In genomic region chr9:75289545-75289944, GRCm38 (mm10) we compare ENCODE assay signal across 10 mouse cellular contexts. TPM values are rescaled to one million over a fixed set of nuclear protein-coding genes. Genes with fewer than 3 reads are reported as not detected.
A peak's percentile ranks its signal among the peaks of the same experiment; 100 is the strongest.
DNase-seq lines count a peak whose midpoint lies in the region; ATAC-seq and TF ChIP-seq lines count a peak whose summit lies in the region.
"Had no signal": no experiment of that assay in that cellular context is flagged by ENCODE, and none has a peak within 500 bp of the region (broad histone marks: within the 10 kb centered on the region; RNA-seq: fewer than 3 reads in every experiment).

No protein-coding gene starts in this region.

- H3K27me3 ChIP-seq in hindbrain, embryonic 11.5 days (ENCODE audit: control insufficient read depth, insufficient read depth, low read length), result no peaks in the 10 kb centered on the region
- no peaks in the 10 kb centered on the region for H3K27me3 ChIP-seq in hindbrain, embryonic 16.5 days (replicated peaks; ENCODE audit: control insufficient read depth, insufficient read depth, low read length)
- H3K27me3 ChIP-seq in E14TG2a.4 (ENCODE audit: insufficient read depth, low read length), result peaks cover 4% of the 10 kb centered on the region; the same call in 1 of the 2 replicates
- no peaks in the 10 kb centered on the region for H3K27me3 ChIP-seq in midbrain, embryonic 14.5 days (ENCODE audit: control insufficient read depth, insufficient read depth, low read length)
- no peaks in the 10 kb centered on the region for H3K27me3 ChIP-seq in neural tube, embryonic 15.5 days (replicated peaks)
- H3K27me3 ChIP-seq: embryonic facial prominence, embryonic 15.5 days had no signal

- no peaks in the 10 kb centered on the region for H3K4me1 ChIP-seq in hindbrain, embryonic 11.5 days (replicated peaks; ENCODE audit: control insufficient read depth, insufficient read depth, low read length)
- H3K4me1 ChIP-seq in hindbrain, embryonic 16.5 days (ENCODE audit: control insufficient read depth, insufficient read depth, low read depth, low read length), result no peaks in the 10 kb centered on the region
- peaks cover 33% of the 10 kb centered on the region for H3K4me1 ChIP-seq in E14TG2a.4 (replicated peaks; ENCODE audit: low read depth, low read length)
- no peaks in the 10 kb centered on the region for H3K4me1 ChIP-seq in lung, adult 2 months (ENCODE audit: control insufficient read depth, insufficient read depth, low read length)
- H3K4me1 ChIP-seq in midbrain, embryonic 14.5 days (ENCODE audit: control insufficient read depth, insufficient read depth, low read length), result no peaks in the 10 kb centered on the region
- no peaks in the 10 kb centered on the region for H3K4me1 ChIP-seq in neural tube, embryonic 15.5 days
- H3K4me1 ChIP-seq: embryonic facial prominence, embryonic 15.5 days had no signal

- no peak for ATAC-seq in hindbrain, embryonic 11.5 days (ENCODE audit: low FRiP score)
- no peak for ATAC-seq in hindbrain, embryonic 16.5 days
- no peak for ATAC-seq in midbrain, embryonic 14.5 days (ENCODE audit: low FRiP score, low TSS enrichment)
- no peak for ATAC-seq in erythroid progenitor cell, adult 5-6 weeks (replicated peaks; ENCODE audit: low FRiP score, poor library complexity, severe bottlenecking)
- no peak for ATAC-seq in neural tube, embryonic 15.5 days (ENCODE audit: low FRiP score)

- no peaks in the 10 kb centered on the region for H3K9me3 ChIP-seq in hindbrain, embryonic 11.5 days (ENCODE audit: control insufficient read depth, low read length)
- no peaks in the 10 kb centered on the region for H3K9me3 ChIP-seq in hindbrain, embryonic 16.5 days (ENCODE audit: control insufficient read depth, low read length)
- no peaks in the 10 kb centered on the region for H3K9me3 ChIP-seq in E14TG2a.4 (ENCODE audit: low read length)
- no peaks in the 10 kb centered on the region for H3K9me3 ChIP-seq in midbrain, embryonic 14.5 days (ENCODE audit: control insufficient read depth, low read length)
- H3K9me3 ChIP-seq in neural tube, embryonic 15.5 days (replicated peaks), result no peaks in the 10 kb centered on the region
- H3K9me3 ChIP-seq: embryonic facial prominence, embryonic 15.5 days had no signal

- no peak overlapping the region for H3K4me3 ChIP-seq in hindbrain, embryonic 11.5 days (ENCODE audit: low read depth, low read length)
- H3K4me3 ChIP-seq in hindbrain, embryonic 16.5 days (ENCODE audit: low read length), result no peak overlapping the region
- no peak overlapping the region for H3K4me3 ChIP-seq in E14TG2a.4 (replicated peaks; ENCODE audit: low read length)
- no peak overlapping the region for H3K4me3 ChIP-seq in lung, adult 2 months (replicated peaks; ENCODE audit: extremely low read depth, low read depth, low read length)
- no peak overlapping the region for H3K4me3 ChIP-seq in midbrain, embryonic 14.5 days (replicated peaks; ENCODE audit: low read depth, low read length)
- H3K4me3 ChIP-seq in neural tube, embryonic 15.5 days (replicated peaks), result no peak overlapping the region
- H3K4me3 ChIP-seq: embryonic facial prominence, embryonic 15.5 days had no signal

- 44% methylated on average over 4 of the region's 4 CpGs for WGBS in hindbrain, embryonic 11.5 days
- WGBS in hindbrain, embryonic 16.5 days, result 46% methylated on average over 4 of the region's 4 CpGs
- 41% methylated on average over 4 of the region's 4 CpGs for WGBS in lung, adult 2 months
- 44% methylated on average over 4 of the region's 4 CpGs for WGBS in midbrain, embryonic 14.5 days
- WGBS in neural tube, embryonic 15.5 days, result 48% methylated on average over 4 of the region's 4 CpGs

- no peak overlapping the region for H3K9ac ChIP-seq in hindbrain, embryonic 11.5 days (ENCODE audit: low read depth, low read length)
- H3K9ac ChIP-seq in hindbrain, embryonic 16.5 days (ENCODE audit: low read depth, low read length), result no peak overlapping the region
- no peak overlapping the region for H3K9ac ChIP-seq in midbrain, embryonic 14.5 days (replicated peaks; ENCODE audit: low read length)
- no peak overlapping the region for H3K9ac ChIP-seq in neural tube, embryonic 15.5 days (replicated peaks)
- H3K9ac ChIP-seq: embryonic facial prominence, embryonic 15.5 days had no signal

- peak; percentile 82 for TF ChIP-seq CTCF in E14TG2a.4 (conservative IDR thresholded peaks at IDR 0.05; ENCODE audit: low read length)
- TF ChIP-seq CTCF in lung, adult 2 months (IDR thresholded peaks at IDR 0.05; ENCODE audit: insufficient read depth, low read length), result peak; percentile 53

- DNase-seq in hindbrain, embryonic 11.5 days (ENCODE audit: low spot score), result peak; percentile 38
- peak; percentile 9 for DNase-seq in T-cell, adult 2 months (ENCODE audit: low spot score)
- no peak for DNase-seq in lung, adult 2 months
- DNase-seq in midbrain, embryonic 14.5 days, result no peak

- no peak overlapping the region for H3K4me2 ChIP-seq in hindbrain, embryonic 11.5 days (replicated peaks; ENCODE audit: low read depth, low read length)
- H3K4me2 ChIP-seq in hindbrain, embryonic 16.5 days (ENCODE audit: low read length), result no peak overlapping the region
- no peak overlapping the region for H3K4me2 ChIP-seq in midbrain, embryonic 14.5 days (ENCODE audit: low read length)
- no peak overlapping the region for H3K4me2 ChIP-seq in neural tube, embryonic 15.5 days
- H3K4me2 ChIP-seq: embryonic facial prominence, embryonic 15.5 days had no signal

- no peak overlapping the region for H3K27ac ChIP-seq in hindbrain, embryonic 11.5 days (ENCODE audit: low read depth, low read length)
- H3K27ac ChIP-seq in hindbrain, embryonic 16.5 days (ENCODE audit: low read depth, low read length), result no peak overlapping the region
- H3K27ac ChIP-seq in midbrain, embryonic 14.5 days (replicated peaks; ENCODE audit: low read depth, low read length), result no peak overlapping the region
- H3K27ac ChIP-seq in neural tube, embryonic 15.5 days (replicated peaks), result no peak overlapping the region
- H3K27ac ChIP-seq: embryonic facial prominence, embryonic 15.5 days had no signal

- TF ChIP-seq POLR2A in lung, adult 2 months (IDR thresholded peaks at IDR 0.05; ENCODE audit: borderline replicate concordance, extremely low read depth, low read depth, low read length), result no peak

- H3K36me3 ChIP-seq in hindbrain, embryonic 11.5 days (ENCODE audit: control insufficient read depth, insufficient read depth, low read length), result no peaks in the 10 kb centered on the region
- H3K36me3 ChIP-seq in hindbrain, embryonic 16.5 days (ENCODE audit: control insufficient read depth, insufficient read depth, low read length), result no peaks in the 10 kb centered on the region
- H3K36me3 ChIP-seq in E14TG2a.4 (ENCODE audit: insufficient read depth, low read length), result no peaks in the 10 kb centered on the region
- no peaks in the 10 kb centered on the region for H3K36me3 ChIP-seq in midbrain, embryonic 14.5 days (ENCODE audit: control insufficient read depth, insufficient read depth, low read length)
- no peaks in the 10 kb centered on the region for H3K36me3 ChIP-seq in neural tube, embryonic 15.5 days
- H3K36me3 ChIP-seq: embryonic facial prominence, embryonic 15.5 days had no signal

RNA-seq across cellular contexts. Expression of gene Gnb5, which starts 16.5 kb away (rescaled TPM):
- 34.7 and 34.8 TPM in 2 replicates for polyA plus RNA-seq in hindbrain, embryonic 11.5 days (2014; fragmentation: Nextera tagmentation; extraction: Ambion mirVana)
- polyA plus RNA-seq in hindbrain, embryonic 16.5 days (2015; fragmentation: Nextera tagmentation; extraction: Ambion mirVana), result 89.1 and 97.7 TPM in 2 replicates
- 12.4 and 15.4 TPM in 2 replicates for polyA plus RNA-seq in lung, adult 2 months (2012; rRNA removed)
- polyA plus RNA-seq in midbrain, embryonic 14.5 days (2014; fragmentation: Nextera tagmentation; extraction: Ambion mirVana), result 69.6 and 70.1 TPM in 2 replicates
- not detected in 2 replicates for total RNA-seq in erythroid progenitor cell, adult 5-6 weeks (2015; ENCODE audit: low replicate concordance)
- total RNA-seq in erythroid progenitor cell, adult 5-6 weeks (2017; ENCODE audit: low replicate concordance), result 1.5 TPM in 1 of 2 replicates, not detected in the other
- 85.1 and 97.4 TPM in 2 replicates for polyA plus RNA-seq in neural tube, embryonic 15.5 days (2015; fragmentation: Nextera tagmentation; extraction: Ambion mirVana)

RNA-seq across cellular contexts. Expression of gene Myo5c, which starts 57.7 kb away (rescaled TPM):
- 0.34 and 0.61 TPM in 2 replicates for polyA plus RNA-seq in hindbrain, embryonic 11.5 days (2014; fragmentation: Nextera tagmentation; extraction: Ambion mirVana)
- polyA plus RNA-seq in hindbrain, embryonic 16.5 days (2015; fragmentation: Nextera tagmentation; extraction: Ambion mirVana), result 0.41 and 0.51 TPM in 2 replicates
- polyA plus RNA-seq in lung, adult 2 months (2012; rRNA removed), result 44.8 and 53.2 TPM in 2 replicates
- polyA plus RNA-seq in midbrain, embryonic 14.5 days (2014; fragmentation: Nextera tagmentation; extraction: Ambion mirVana), result 0.64 and 0.72 TPM in 2 replicates
- total RNA-seq in erythroid progenitor cell, adult 5-6 weeks (2015; ENCODE audit: low replicate concordance), result not detected in 2 replicates
- total RNA-seq in erythroid progenitor cell, adult 5-6 weeks (2017; ENCODE audit: low replicate concordance), result not detected in 2 replicates
- 0.33 and 0.97 TPM in 2 replicates for polyA plus RNA-seq in neural tube, embryonic 15.5 days (2015; fragmentation: Nextera tagmentation; extraction: Ambion mirVana)

RNA-seq across cellular contexts. Expression of gene Bcl2l10, which starts 58.0 kb away (rescaled TPM):
- polyA plus RNA-seq in hindbrain, embryonic 11.5 days (2014; fragmentation: Nextera tagmentation; extraction: Ambion mirVana), result not detected in 2 replicates
- not detected in 2 replicates for polyA plus RNA-seq in hindbrain, embryonic 16.5 days (2015; fragmentation: Nextera tagmentation; extraction: Ambion mirVana)
- polyA plus RNA-seq in lung, adult 2 months (2012; rRNA removed), result 0.09 TPM in 1 of 2 replicates, not detected in the other
- not detected in 2 replicates for polyA plus RNA-seq in midbrain, embryonic 14.5 days (2014; fragmentation: Nextera tagmentation; extraction: Ambion mirVana)
- not detected in 2 replicates for total RNA-seq in erythroid progenitor cell, adult 5-6 weeks (2015; ENCODE audit: low replicate concordance)
- total RNA-seq in erythroid progenitor cell, adult 5-6 weeks (2017; ENCODE audit: low replicate concordance), result not detected in 2 replicates
- polyA plus RNA-seq in neural tube, embryonic 15.5 days (2015; fragmentation: Nextera tagmentation; extraction: Ambion mirVana), result not detected in 2 replicates
- total RNA-seq: monocyte, adult 5-6 weeks had no signal
- polyA plus RNA-seq: embryonic facial prominence, embryonic 15.5 days had no signal

Comparison
In these comparisons a context has a peak if more than half of its experiments do, and no peak if none do; other contexts are left out.
1. DNase-seq: peak in hindbrain, embryonic 11.5 days (single experiment) and T-cell, adult 2 months (single experiment); none in lung, adult 2 months (single experiment) and midbrain, embryonic 14.5 days (single experiment).
2. RNA of gene Myo5c, which starts 57.7 kb away (polyA plus RNA-seq): 44.8 to 53.2 TPM in lung, adult 2 months; 0.64 to 0.72 TPM in midbrain, embryonic 14.5 days, 0.41 to 0.51 TPM in hindbrain, embryonic 16.5 days, 0.34 to 0.61 TPM in hindbrain, embryonic 11.5 days and 0.33 to 0.97 TPM in neural tube, embryonic 15.5 days; every median in the first group is over 10 times any median in the second.